Mouse (Mus musculus) midbrain, embryonic 15.5 days (tissue): ENCODE measurements around the gene Rassf2. TPM values are rescaled to one million over a fixed set of nuclear protein-coding genes. Genes with fewer than 3 reads are reported as not detected.

Experiments
- ATAC-seq: fragments of 200-750 bp; cut with Nextera tagmentation; replicated peaks from 2 replicates; pipeline ENCODE4 v1.8.0; 2017; ENCODE audit warnings: moderate TSS enrichment
- H3K27ac ChIP-seq: fragments of 300-500 bp; sonication (generic); 2 replicates; pipeline ENCODE4 v1.5.1; 2015; ENCODE audit warnings: mild to moderate bottlenecking, inconsistent platforms
- H3K27me3 ChIP-seq: fragments of 300-500 bp; sonication (generic); replicated peaks from 2 replicates; pipeline ENCODE4 v1.6.1; 2015; ENCODE audit warnings: inconsistent platforms
- H3K36me3 ChIP-seq: fragments of 300-500 bp; sonication (generic); replicated peaks from 2 replicates; pipeline ENCODE4 v1.6.1; 2015; ENCODE audit warnings: inconsistent platforms
- H3K4me1 ChIP-seq: fragments of 300-500 bp; sonication (generic); 2 replicates; pipeline ENCODE4 v1.6.1; 2015; ENCODE audit warnings: inconsistent platforms
- H3K4me2 ChIP-seq: fragments of 300-500 bp; sonication (generic); 2 replicates; pipeline ENCODE4 v1.6.1; 2015; ENCODE audit warnings: inconsistent platforms, mild to moderate bottlenecking, moderate library complexity
- H3K4me3 ChIP-seq: fragments of 300-500 bp; sonication (generic); 2 replicates; pipeline ENCODE4 v1.5.1; 2015; ENCODE audit warnings: mild to moderate bottlenecking, inconsistent platforms
- H3K9ac ChIP-seq: fragments of 300-500 bp; sonication (generic); 2 replicates; pipeline ENCODE4 v1.6.1; 2015; ENCODE audit warnings: mild to moderate bottlenecking, inconsistent platforms
- H3K9me3 ChIP-seq: fragments of 300-500 bp; sonication (generic); 2 replicates; pipeline ENCODE4 v1.6.1; 2016; ENCODE audit warnings: inconsistent platforms
- WGBS: fragments of 180-500 bp; shearing (Covaris S2); methylation state at CpG from one replicate; pipeline ENCODE4 v1.1.7; 2015; ENCODE audit warnings: mixed read lengths; 5-methylcytosine and 5-hydroxymethylcytosine counted together
- polyA plus RNA-seq: library from polyadenylated mRNA; unstranded; fragments of >200 nt; fragmentation: Nextera tagmentation; extraction: Ambion mirVana; gene quantifications from 2 replicates; pipeline ENCODE4 v1.2.1, GENCODE M21; 2015

Gene Rassf2
- polyA plus RNA-seq, 1 experiment from 2014 or later = 27.7 TPM

DNA sequence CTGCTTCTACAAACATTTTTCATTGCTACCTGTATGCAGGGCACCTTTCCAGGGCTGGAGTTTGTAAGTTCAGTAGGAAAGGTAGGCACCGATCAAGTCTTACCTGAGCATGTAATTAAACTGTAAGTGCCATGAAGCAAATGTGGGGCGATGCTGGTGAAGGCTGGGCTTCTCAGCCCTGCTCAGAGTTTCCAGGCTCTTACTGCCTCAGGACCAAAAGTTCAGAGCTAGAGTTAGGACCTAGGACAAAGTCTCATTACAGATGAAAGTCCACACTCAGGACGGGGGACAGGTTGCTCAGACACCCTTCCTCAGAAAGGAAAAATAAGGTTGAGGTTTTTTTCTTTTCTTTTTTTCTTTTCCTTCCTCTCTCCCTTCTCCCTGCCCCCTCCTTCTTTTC is 19.4 kb upstream of the Rassf2 start:
- Histone ChIP-seq H3K4me3 (no peak overlapping the region), H3K36me3 (no peaks in the 10 kb centered on the region), H3K4me1 (no peaks in the 10 kb centered on the region), H3K27ac (no peak overlapping the region), H3K9me3 (no peaks in the 10 kb centered on the region), H3K4me2 (no peak overlapping the region), H3K27me3 (no peaks in the 10 kb centered on the region), H3K9ac (no peak overlapping the region)
- 88% methylated on average over 3 of the region's 3 CpGs for WGBS
- ATAC-seq = no peak

DNA sequence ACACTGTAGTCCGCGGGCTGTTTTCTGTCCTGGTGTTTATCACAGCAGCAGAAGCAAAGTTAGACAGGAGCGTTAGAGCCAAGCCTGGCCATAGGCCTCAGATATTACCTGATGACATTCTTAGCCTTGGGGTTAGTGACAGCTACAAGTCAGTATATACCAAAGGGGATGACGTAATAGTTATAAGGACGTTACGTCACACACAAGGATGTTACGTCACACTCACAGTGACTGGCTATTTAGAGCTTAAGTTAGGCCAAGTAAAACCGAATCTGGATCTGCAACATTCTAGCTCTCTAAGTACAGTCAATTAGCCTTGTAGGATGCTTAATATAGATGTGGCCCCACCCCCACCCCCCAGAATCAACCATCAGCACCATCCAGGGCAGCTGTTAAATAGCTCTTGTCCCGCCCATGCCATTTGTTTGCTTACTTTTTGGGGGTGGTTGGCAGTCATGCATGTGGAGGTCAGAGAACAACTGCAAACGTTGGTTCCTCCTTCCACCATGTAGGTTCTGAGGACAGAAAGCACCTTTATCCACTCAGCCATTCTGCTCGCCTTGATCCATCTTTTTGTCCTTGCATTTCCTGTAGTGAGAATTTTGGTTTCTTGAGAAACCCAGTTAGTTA is 18.2 kb upstream of the Rassf2 start:
- H3K4me3 ChIP-seq = no peak overlapping the region
- no peak overlapping the region for H3K4me2 ChIP-seq
- no peak overlapping the region for H3K9ac ChIP-seq
- no peaks in the 10 kb centered on the region for H3K9me3 ChIP-seq
- no peaks in the 10 kb centered on the region for H3K36me3 ChIP-seq
- no peak overlapping the region for H3K27ac ChIP-seq
- no peaks in the 10 kb centered on the region for H3K4me1 ChIP-seq
- H3K27me3 ChIP-seq = no peaks in the 10 kb centered on the region
- no peak for ATAC-seq
- 88% methylated on average over 11 of the region's 11 CpGs for WGBS

DNA sequence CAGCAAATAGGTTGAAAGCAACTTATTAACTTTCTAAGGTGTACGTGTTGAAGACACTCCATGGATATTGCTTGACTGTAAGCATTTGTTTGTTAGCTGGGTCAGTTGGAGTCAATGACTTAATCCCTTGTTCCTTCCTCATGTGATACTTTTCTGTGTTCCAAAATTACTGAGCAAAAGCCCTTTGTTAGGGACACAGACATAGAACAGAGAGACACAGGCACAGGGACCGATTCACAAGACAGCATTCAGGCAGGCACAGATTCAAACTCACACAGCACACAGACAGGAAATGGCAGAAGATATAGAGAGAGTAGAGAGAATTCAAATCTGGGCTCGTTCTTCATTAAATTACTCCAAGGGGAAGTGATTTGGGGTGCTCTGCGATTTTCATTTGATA is 17.3 kb upstream of the Rassf2 start:
- Histone ChIP-seq H3K9me3 (no peaks in the 10 kb centered on the region), H3K27ac (no peak overlapping the region), H3K27me3 (no peaks in the 10 kb centered on the region), H3K4me3 (no peak overlapping the region), H3K4me2 (no peak overlapping the region), H3K36me3 (no peaks in the 10 kb centered on the region), H3K9ac (no peak overlapping the region), H3K4me1 (no peaks in the 10 kb centered on the region)
- 86% methylated on average over 4 of the region's 4 CpGs for WGBS
- no peak for ATAC-seq

DNA sequence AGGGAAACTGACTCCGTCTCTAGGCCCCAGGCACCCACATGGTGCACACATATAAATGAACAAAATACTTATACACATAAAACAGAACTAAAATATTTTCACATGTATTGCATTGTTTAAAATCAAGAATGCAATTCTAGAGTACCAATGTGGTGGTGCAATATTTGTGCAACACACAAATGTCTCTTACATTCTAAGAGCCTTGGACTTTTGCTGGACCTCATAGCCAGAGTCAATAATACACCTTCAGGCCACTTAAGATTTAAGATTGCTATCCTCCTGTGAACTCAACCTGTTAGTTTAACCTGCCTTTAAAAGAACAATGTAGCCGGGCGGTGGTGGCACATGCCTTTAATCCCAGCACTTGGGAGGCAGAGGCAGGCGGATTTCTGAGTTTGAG is 16.6 kb upstream of the Rassf2 start:
- Histone ChIP-seq H3K36me3 (no peaks in the 10 kb centered on the region), H3K27ac (no peak overlapping the region), H3K4me1 (no peaks in the 10 kb centered on the region), H3K27me3 (no peaks in the 10 kb centered on the region), H3K4me2 (no peak overlapping the region), H3K9me3 (no peaks in the 10 kb centered on the region), H3K9ac (no peak overlapping the region), H3K4me3 (no peak overlapping the region)
- WGBS = 95% methylated on average over 4 of the region's 4 CpGs
- ATAC-seq = no peak

DNA sequence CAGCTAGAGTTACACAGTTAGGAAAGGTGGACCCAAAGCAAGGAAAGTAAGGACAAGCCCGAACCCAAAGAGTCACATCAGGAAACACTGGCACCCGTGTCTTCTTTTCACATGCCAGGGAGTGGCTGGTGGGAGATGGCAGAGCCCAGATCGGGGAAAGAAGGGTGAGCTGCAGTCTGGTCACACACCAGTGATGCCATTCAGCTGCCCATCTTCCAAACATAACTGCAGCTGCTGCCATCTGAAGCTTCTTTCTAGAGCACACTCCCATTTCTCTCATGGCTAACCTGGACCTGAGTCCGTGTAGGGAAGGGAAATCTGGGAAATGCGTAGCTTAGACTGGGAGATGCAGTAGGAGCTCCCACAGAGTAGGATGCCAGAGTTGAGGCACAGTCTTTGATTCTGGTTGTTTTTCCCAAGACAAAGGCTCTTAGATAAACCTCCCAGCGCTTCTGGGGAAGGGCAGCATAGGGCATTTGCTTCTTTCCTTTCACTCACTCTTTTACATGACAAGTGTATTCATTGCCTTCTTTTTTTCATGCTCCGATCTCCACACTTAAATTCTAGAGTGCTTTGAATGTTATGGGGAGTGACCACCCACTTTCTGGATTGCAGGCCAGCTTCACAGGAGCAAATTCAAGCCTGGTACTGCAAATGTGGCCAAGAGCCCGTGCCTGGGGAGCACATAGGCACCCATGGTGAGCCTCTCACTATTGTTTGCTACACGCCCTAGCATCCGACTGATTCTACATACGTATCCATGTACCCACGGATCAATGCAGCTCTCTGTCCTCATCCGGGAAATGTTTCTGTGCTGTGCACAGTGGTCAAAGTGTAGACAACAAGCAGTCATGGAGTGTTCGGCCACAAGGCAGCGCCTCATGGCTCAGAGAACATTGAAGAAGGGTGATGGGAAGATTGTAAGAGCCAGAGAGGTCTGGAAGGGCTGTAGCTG is 14.5 kb upstream of the Rassf2 start:
- Histone ChIP-seq H3K9me3 (no peaks in the 10 kb centered on the region), H3K27ac (no peak overlapping the region), H3K9ac (no peak overlapping the region), H3K27me3 (no peaks in the 10 kb centered on the region), H3K36me3 (no peaks in the 10 kb centered on the region), H3K4me2 (no peak overlapping the region), H3K4me1 (no peaks in the 10 kb centered on the region), H3K4me3 (no peak overlapping the region)
- 64% methylated on average over 15 of the region's 15 CpGs for WGBS
- ATAC-seq = no peak

DNA sequence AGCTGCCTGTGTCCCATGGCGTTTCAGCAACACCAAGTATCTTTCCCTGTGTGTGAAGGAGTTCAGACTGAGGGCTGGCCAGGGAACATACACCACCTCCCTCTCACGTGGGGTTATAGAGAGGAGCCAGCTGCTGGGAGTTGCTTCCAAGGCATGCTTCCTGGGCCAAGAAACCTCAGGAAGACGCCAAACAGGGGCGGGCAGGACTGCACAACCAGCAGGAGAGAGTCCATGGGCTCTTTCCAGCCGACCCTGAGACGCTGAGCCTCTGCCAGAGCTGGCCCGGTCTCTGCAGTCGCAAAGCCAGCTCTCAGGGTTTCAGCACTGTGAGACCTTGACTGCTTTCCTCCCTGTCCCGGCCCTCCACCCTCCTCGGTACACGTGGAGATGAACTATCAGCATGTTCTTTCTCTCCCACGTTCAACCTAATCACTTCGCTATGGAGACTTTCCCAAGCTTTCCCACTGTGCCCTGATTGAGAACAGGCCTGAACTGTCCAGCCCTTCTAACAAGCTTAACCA is 13.1 kb upstream of the Rassf2 start:
- Histone ChIP-seq H3K9me3 (no peaks in the 10 kb centered on the region), H3K27me3 (no peaks in the 10 kb centered on the region), H3K4me3 (no peak overlapping the region), H3K4me2 (no peak overlapping the region), H3K27ac (no peak overlapping the region), H3K36me3 (no peaks in the 10 kb centered on the region), H3K4me1 (no peaks in the 10 kb centered on the region), H3K9ac (no peak overlapping the region)
- 45% methylated on average over 13 of the region's 13 CpGs for WGBS
- ATAC-seq = peak; percentile 50; the same call in 1 of the 2 replicates

DNA sequence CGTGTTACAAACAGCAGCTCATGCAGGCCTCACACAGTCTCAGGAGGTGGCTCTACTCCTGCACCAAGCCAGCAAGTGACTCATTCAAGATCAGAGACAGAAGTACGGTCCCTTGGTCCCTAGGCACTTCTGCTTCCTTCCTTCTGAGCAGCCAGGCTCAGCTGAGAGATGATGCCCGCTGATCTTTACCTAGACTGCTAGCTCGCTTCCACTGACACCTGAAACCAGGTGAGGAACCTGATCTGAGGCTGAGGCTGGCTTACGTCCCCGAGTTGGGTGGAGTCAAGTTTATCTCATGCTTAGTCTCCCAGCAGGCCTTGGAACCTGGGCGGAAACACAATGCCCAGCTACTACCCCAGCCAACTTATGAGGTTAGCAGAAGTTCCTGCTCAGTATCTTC is 9.8 kb upstream of the Rassf2 start:
- H3K4me2 ChIP-seq = no peak overlapping the region
- no peaks in the 10 kb centered on the region for H3K27me3 ChIP-seq
- H3K27ac ChIP-seq = no peak overlapping the region
- no peaks in the 10 kb centered on the region for H3K9me3 ChIP-seq
- 64% methylated on average over 7 of the region's 7 CpGs for WGBS
- H3K4me3 ChIP-seq = no peak overlapping the region
- ATAC-seq = no peak
- H3K36me3 ChIP-seq = no peaks in the 10 kb centered on the region
- H3K9ac ChIP-seq = no peak overlapping the region
- H3K4me1 ChIP-seq = no peaks in the 10 kb centered on the region

DNA sequence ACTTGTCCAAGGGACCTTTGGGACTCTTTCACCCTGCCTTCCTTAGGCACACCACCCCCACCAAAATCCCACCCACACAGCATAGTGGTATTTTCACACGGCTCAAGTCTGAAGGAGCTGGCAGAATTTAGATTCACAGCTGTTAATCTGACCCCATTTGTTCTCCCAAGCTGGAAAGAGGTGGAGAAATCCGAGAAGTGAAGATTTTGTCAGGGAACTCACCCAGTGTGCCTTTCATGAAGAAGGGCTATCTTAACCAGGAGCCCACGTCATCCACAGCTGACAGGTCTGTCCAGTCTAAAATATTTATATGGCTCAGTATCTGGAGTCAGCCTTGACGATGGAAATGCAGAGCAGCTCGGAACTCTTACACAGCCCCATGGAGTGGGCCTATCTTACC is 6.3 kb upstream of the Rassf2 start:
- H3K27ac ChIP-seq = no peak overlapping the region
- H3K9me3 ChIP-seq = no peaks in the 10 kb centered on the region
- WGBS = 86% methylated on average over 5 of the region's 5 CpGs
- H3K36me3 ChIP-seq = no peaks in the 10 kb centered on the region
- H3K4me1 ChIP-seq = peaks cover 4% of the 10 kb centered on the region
- no peak overlapping the region for H3K9ac ChIP-seq
- H3K4me3 ChIP-seq = no peak overlapping the region
- no peak for ATAC-seq
- no peaks in the 10 kb centered on the region for H3K27me3 ChIP-seq
- H3K4me2 ChIP-seq = no peak overlapping the region

DNA sequence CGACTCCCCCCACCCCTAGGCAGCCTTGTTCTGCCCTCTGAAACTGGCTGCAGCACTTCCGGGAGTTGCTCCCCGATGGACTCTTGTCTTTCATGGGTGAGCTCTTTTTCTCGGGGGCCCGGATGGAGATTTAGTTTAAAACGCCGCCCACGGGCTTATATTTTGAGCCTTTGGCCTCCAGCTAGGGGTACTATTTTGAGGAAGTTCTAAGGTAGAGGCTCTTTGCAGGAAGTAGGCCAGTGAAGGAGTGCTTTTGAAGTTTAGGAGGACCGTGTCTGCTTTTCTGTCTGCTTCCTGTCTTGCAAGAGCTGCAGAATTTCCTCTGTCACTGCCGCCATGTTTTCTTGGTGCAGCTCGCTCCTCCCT is 5.4 kb upstream of the Rassf2 start:
- H3K4me2 ChIP-seq = no peak overlapping the region
- H3K4me3 ChIP-seq = no peak overlapping the region
- 53% methylated on average over 11 of the region's 11 CpGs for WGBS
- H3K9ac ChIP-seq = no peak overlapping the region
- ATAC-seq = no peak
- no peaks in the 10 kb centered on the region for H3K9me3 ChIP-seq
- no peaks in the 10 kb centered on the region for H3K27me3 ChIP-seq
- no peak overlapping the region for H3K27ac ChIP-seq
- H3K4me1 ChIP-seq = peaks cover 13% of the 10 kb centered on the region
- no peaks in the 10 kb centered on the region for H3K36me3 ChIP-seq

DNA sequence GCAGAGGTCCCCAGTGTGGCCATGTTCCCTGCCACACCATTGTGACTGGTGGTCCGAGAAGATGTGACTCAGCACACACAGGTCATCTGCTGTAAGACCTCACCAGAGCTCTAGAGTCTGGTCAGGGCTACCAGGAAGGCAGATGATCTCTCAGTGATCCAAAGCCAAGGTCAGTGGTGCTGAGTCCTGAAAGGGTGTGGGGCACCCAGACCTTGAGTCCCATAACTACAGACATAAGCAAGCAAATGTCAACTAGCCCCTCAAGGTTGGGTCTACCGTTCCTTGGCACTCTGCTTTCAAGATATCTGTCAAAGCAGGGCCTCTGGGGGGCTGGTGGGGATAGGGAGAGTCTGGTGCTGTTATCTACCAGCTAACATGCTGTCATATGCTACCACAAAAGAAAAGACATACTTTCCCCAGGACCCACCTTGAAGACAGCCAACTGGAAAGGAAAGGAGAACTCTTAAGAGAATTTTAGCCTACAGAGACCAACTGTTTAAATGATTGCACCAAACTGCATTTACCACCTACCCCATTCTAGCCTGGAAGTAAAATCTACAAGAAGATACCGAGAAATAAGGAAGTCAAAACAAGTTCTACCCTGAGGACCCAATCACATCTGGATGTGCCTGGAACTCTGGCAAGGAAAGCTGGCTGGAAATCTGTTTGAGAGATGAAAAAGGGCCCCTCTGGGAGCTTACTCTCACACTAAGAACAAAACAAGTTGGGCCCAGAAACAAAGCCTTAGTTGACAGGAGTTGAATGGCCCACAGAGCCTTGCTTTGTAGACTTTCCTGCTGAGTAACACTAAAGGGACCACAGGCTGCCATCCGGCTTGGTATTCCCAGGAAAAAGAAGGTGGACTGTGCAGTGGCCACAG is 4.8 kb upstream of the Rassf2 start:
- Histone ChIP-seq H3K9me3 (no peaks in the 10 kb centered on the region), H3K9ac (no peak overlapping the region), H3K4me2 (no peak overlapping the region), H3K27me3 (no peaks in the 10 kb centered on the region), H3K4me1 (peaks cover 14% of the 10 kb centered on the region), H3K36me3 (no peaks in the 10 kb centered on the region), H3K27ac (no peak overlapping the region), H3K4me3 (no peak overlapping the region)
- no peak for ATAC-seq
- WGBS = 57% methylated on average over 4 of the region's 4 CpGs

DNA sequence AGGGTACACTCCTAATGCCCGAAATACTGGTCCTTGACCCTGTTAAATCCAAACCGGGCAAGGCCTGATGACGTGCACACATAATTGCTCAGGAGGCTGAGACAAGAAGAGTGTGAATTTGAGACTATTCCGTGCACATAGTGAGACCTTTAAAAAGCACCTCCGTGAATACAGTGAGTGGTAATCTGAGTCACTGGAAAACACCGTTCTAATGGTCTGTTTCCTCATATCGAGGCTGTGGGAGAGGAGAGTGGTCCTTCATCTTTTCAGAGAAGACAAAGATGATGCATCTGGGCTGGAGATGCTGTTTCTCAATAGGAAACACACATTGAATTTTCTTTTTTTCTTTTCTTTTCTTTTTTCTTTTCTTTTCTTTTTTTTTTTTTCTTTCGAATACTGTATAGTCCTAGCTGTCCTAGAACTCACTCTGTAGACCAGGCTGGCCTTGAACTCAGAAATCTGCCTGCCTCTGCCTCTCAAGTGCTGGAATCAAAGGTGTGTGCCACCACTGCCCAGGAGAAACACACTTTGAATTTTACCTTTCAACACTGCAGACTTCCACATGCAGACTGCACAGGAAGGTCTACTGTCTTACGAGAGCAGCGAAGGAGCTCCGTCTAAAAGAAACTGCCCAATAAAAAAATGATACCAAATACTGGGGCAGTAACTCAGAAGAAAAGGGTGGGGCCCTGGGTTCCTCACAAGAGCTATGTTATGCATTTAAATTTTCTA is 1.5 kb upstream of the Rassf2 start:
- H3K4me2 ChIP-seq = peak overlapping the region; percentile 92
- ATAC-seq = no peak
- H3K4me3 ChIP-seq = no peak overlapping the region; the same call in 1 of the 2 replicates
- H3K36me3 ChIP-seq = no peaks in the 10 kb centered on the region
- whole genome bisulfite sequencing = 60% methylated on average over 11 of the region's 11 CpGs
- H3K27ac ChIP-seq = peak overlapping the region; percentile 81
- no peaks in the 10 kb centered on the region for H3K9me3 ChIP-seq
- peak overlapping the region; percentile 47 for H3K9ac ChIP-seq
- peaks cover 39% of the 10 kb centered on the region for H3K4me1 ChIP-seq
- no peaks in the 10 kb centered on the region for H3K27me3 ChIP-seq
